Mouse (Mus musculus) E14TG2a.4 (cell line): ENCODE data around the gene Derl2.

Experiments used
- H3K27me3 ChIP-seq: 2 replicates; pipeline ENCODE4 v1.6.1; 2014; ENCODE audit warnings: low read length, control low read depth; ENCODE audit not compliant: insufficient read depth
- H3K36me3 ChIP-seq: 2 replicates; pipeline ENCODE4 v1.6.1; 2014; ENCODE audit warnings: low read length, control low read depth; ENCODE audit not compliant: insufficient read depth
- H3K4me1 ChIP-seq: replicated peaks from 2 replicates; pipeline ENCODE4 v1.6.1; 2014; ENCODE audit warnings: low read depth, low read length, control low read depth
- H3K4me3 ChIP-seq: replicated peaks from 2 replicates; pipeline ENCODE4 v1.5.1; 2014; ENCODE audit warnings: mild to moderate bottlenecking, low read length
- H3K9me3 ChIP-seq: 2 replicates; pipeline ENCODE4 v1.6.1; 2014; ENCODE audit warnings: low read length, control low read depth
- CTCF ChIP-seq: conservative IDR thresholded peaks from 2 replicates; pipeline ENCODE4 v1.5.1; 2014; ENCODE audit warnings: low read length
- NANOG ChIP-seq: IDR thresholded peaks from 2 replicates; pipeline ENCODE4 v1.6.1; 2014; ENCODE audit warnings: borderline replicate concordance, low read length, mixed read lengths
- POU5F1 ChIP-seq: IDR thresholded peaks from 2 replicates; pipeline ENCODE4 v1.6.1; 2014; ENCODE audit warnings: low read length, borderline replicate concordance

Derl2 gene

GRCm38 (mm10) chr11:71019201-71020068 lies at the start of gene Derl2, which contains the start of gene Mis12:
Gene Derl2 (minus strand): TSS chr11:71019841.
Gene Mis12 (plus strand): TSS chr11:71019611.
- Histone ChIP-seq H3K4me3 (peak within 1 kb of the TSS; percentile 97), H3K27me3 (no peaks in the 10 kb centered on the region), H3K36me3 (peaks cover 53% of the 10 kb centered on the region), H3K4me1 (peaks cover 46% of the 10 kb centered on the region), H3K9me3 (no peaks in the 10 kb centered on the region)
- no peak for TF ChIP-seq CTCF
- TF ChIP-seq POU5F1: no peak
- no peak for TF ChIP-seq NANOG

GRCm38 (mm10) chr11:71052554-71052953 lies 32.9 kb upstream of the Derl2 start:
- Histone ChIP-seq H3K9me3 (peaks cover 6% of the 10 kb centered on the region), H3K4me1 (no peaks in the 10 kb centered on the region), H3K36me3 (no peaks in the 10 kb centered on the region), H3K27me3 (no peaks in the 10 kb centered on the region), H3K4me3 (no peak overlapping the region)
- TF ChIP-seq CTCF: no peak
- TF ChIP-seq POU5F1: no peak
- no peak for TF ChIP-seq NANOG

DNA sequence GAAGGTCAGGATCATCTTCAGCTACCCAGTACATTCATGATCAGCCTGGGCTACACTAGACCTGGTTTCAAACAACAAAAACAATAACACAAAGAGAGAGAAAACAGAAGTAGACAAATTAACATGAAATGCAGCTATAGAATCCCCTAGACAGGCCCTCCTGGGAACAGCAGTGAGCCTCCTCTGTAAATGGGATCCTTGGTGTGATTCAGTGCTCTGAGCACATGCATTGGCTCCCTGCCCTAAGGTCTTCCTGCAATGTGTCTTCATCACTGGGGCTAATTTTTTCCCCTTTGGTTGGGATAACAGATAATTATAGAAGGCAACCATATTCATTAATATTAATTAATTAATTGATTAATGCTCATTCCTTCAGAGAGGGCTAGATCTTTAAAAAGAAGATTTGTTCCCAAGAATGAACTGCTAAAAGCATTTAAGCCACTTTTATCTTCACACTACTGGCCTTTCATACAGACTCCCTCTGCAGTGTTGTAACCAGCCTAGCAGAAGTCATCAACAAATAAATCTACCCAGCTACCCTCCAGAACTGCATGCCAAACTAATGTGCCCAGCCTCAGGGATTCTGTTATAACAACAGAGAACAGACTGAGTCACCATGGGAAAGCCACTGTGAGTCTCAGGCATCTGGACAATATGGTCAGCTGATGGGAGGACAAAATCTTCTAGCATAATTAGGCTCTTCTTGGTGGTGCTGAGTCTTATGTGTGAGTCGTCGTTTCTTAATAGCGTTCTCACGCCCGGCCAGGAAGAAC lies 20.1 kb upstream of the Derl2 start:
- Histone ChIP-seq H3K4me1 (no peaks in the 10 kb centered on the region), H3K36me3 (no peaks in the 10 kb centered on the region), H3K9me3 (peaks cover 11% of the 10 kb centered on the region), H3K27me3 (peaks cover 5% of the 10 kb centered on the region; the same call in 1 of the 2 replicates), H3K4me3 (no peak overlapping the region)
- TF ChIP-seq CTCF (no peak), POU5F1 (no peak), NANOG (no peak)

DNA sequence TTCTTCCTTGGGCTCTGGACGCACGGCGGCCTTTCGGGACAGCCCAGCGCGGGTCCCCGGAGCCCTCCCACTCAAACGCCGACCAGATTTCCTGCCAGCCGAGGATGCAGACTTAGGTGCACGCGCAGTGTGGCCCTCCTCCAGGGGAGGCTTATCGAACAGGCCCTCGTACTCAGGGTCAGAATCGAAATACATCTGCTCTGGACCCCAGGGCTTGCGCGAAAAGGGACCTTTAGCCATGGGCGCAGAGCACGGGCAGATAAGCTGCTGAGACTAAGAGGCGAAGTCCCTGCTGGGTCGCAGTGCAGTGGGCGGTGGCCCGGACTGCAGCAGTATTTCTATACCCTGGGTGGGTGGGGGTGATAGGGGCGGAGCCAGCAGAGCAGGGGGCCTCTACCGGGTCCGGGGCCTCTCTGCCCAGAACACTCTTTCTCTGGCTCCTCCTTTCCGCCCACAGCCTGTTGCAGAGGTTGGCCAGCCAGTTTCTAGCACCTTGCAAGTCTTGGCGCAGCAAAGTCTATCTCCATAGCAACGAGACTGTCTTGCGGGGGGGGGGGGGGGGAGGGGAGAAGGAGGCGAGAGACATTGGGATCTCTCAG lies 13.6 kb upstream of the Derl2 start, which contains the start of gene 6330403K07Rik:
Gene 6330403K07Rik, minus strand, starts transcription at position 351 of the 599 bp plus-strand sequence.
- Histone ChIP-seq H3K9me3 (no peaks in the 10 kb centered on the region), H3K36me3 (peaks cover 2% of the 10 kb centered on the region), H3K4me1 (peaks cover 25% of the 10 kb centered on the region), H3K27me3 (peaks cover 34% of the 10 kb centered on the region), H3K4me3 (peak within 1 kb of the TSS; percentile 78)
- TF ChIP-seq CTCF: no peak
- TF ChIP-seq POU5F1: no peak
- TF ChIP-seq NANOG: no peak

DNA sequence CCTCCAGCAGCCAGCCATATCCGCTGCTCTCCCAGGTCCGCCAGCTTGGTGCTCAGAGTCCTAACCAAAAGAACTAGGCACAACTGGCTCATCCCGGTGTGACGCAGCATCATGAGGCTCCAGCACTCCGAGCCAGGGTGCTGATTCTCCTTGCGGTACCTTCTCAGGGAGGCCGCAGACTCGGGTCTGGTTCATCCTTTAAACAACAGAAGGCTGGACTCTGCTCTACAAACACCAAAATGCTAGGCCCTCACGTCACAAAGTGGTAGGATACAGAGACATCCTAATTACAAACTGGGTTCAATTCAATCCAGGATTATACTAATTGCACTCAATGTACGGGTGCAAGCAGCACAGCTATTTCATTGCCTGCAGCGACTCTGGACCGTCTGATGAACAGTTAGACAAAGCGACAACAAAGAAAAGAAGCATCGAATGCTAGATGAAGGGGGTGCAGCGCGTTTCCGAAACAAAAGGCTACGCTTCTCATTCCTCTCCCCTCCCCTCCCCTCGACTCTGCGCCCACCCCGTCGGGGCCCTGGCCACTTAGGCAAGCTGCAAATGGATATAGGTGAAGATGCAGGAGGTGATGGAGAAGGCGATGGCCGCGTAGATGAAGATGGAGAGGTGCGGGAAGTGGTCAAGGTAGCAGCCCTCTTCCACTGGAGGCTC lies 13.0 kb upstream of the Derl2 start:
- Histone ChIP-seq H3K4me3 (peak overlapping the region; percentile 78), H3K9me3 (no peaks in the 10 kb centered on the region), H3K27me3 (peaks cover 34% of the 10 kb centered on the region), H3K36me3 (peaks cover 9% of the 10 kb centered on the region), H3K4me1 (peaks cover 31% of the 10 kb centered on the region)
- no peak for TF ChIP-seq NANOG

DNA sequence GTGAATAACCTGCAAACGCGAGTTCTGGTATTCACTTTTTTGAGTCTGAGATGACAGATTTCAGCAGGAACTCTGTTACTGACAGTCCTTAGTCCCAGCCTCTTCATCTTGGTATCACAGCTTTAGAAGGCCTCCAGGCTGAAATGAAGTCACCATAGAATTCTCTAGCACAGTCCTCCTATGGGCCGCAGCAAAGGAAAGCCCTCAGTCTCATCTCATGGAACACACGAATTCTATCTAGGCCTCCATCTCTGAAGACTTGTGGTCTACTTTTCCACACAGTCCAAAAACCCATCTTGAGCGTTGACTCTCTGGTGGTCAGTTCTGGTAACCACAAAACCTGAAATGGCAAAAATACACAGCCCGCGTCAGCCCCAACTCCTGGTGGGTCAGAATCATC lies 12.4 kb upstream of the Derl2 start:
- Histone ChIP-seq H3K9me3 (no peaks in the 10 kb centered on the region), H3K4me1 (peaks cover 36% of the 10 kb centered on the region), H3K4me3 (peak overlapping the region; percentile 78), H3K36me3 (peaks cover 14% of the 10 kb centered on the region), H3K27me3 (peaks cover 34% of the 10 kb centered on the region)
- no peak for TF ChIP-seq NANOG
- no peak for TF ChIP-seq CTCF
- TF ChIP-seq POU5F1: no peak

DNA sequence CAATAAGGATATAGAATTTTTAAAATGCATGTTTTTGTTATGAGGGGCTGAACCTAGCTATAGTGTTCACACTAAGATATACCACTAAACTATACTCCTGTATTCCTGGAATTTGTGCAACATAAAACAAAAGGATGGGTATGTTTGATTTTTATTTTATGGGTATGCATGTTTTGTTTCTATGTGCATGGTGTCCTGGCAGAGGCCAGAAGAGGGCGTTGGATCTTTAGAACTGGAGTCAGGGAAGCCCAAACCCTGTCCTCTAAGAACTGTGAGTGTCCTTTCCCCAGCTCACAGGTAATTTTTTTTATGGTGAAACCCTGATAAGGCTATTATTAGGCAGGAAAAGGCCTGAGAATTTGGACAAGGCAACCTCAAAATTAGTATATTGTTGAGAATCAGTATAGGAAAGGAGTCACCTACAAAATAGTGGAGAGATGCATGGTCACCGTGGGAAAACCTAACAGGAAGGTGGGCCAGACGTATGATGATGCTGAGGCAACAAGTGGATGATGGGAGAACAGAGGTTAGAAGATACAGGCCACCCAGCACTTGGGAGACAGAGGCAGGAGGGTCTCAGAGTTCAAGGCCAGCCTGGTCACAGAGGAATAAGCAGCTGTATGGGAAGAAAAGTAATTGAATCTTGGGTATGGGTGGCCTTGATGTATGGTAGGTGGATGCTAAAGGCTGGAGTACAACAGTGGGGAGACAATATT lies 9.9 kb upstream of the Derl2 start:
- H3K9me3 ChIP-seq: no peaks in the 10 kb centered on the region
- peaks cover 36% of the 10 kb centered on the region for H3K4me1 ChIP-seq
- TF ChIP-seq CTCF: no peak
- no peak for TF ChIP-seq POU5F1
- TF ChIP-seq NANOG: no peak
- peaks cover 39% of the 10 kb centered on the region for H3K36me3 ChIP-seq
- no peak overlapping the region for H3K4me3 ChIP-seq
- peaks cover 30% of the 10 kb centered on the region for H3K27me3 ChIP-seq

DNA sequence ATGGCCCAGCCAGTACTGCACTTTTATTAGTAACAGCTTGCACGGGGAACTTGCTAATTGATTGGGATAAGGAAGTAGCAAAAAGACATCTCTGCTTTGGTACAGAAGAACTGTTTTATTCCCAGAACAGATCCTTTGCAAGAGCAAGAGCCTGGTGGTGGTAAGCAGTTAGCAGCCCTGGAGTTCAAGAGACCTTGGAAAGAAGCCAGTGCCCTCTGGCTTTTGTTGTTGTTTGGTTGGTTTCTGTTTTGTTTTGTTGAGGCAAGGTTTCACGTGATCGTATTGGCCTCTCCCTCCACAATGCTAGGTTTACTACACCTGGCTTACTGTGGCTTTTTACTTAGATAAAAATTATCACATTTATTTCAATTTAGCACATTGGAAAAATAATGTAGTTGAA lies 8.6 kb upstream of the Derl2 start:
- Histone ChIP-seq H3K4me3 (no peak overlapping the region), H3K4me1 (peaks cover 34% of the 10 kb centered on the region), H3K27me3 (peaks cover 26% of the 10 kb centered on the region), H3K9me3 (no peaks in the 10 kb centered on the region), H3K36me3 (peaks cover 51% of the 10 kb centered on the region)
- TF ChIP-seq CTCF (no peak), POU5F1 (no peak), NANOG (no peak)
